Mouse (Mus musculus) cerebellum, adult 2 months (tissue): ENCODE results near the gene Map1lc3b.

Source experiments
- CTCF ChIP-seq: fragments of 200-500 bp; IDR thresholded peaks from 2 replicates; pipeline ENCODE4 v1.5.1; 2011; ENCODE audit warnings: low read depth, mild to moderate bottlenecking, control low read depth, low read length, moderate library complexity, borderline replicate concordance; ENCODE audit not compliant: insufficient read depth
- POLR2A ChIP-seq: fragments of 200-500 bp; IDR thresholded peaks from 2 replicates; pipeline ENCODE4 v1.6.1; 2011; ENCODE audit warnings: low read length, control low read depth, borderline replicate concordance; ENCODE audit not compliant: insufficient read depth

GRCm38 (mm10) chr8:121578676-121579451 lies 11.3 kb upstream of the Map1lc3b start, which contains the start of gene Fbxo31:
- TF ChIP-seq CTCF, result no peak
- TF ChIP-seq POLR2A, result peak; percentile 83
